9 mouse cellular contexts compared by ENCODE assay signal in the genomic region with DNA sequence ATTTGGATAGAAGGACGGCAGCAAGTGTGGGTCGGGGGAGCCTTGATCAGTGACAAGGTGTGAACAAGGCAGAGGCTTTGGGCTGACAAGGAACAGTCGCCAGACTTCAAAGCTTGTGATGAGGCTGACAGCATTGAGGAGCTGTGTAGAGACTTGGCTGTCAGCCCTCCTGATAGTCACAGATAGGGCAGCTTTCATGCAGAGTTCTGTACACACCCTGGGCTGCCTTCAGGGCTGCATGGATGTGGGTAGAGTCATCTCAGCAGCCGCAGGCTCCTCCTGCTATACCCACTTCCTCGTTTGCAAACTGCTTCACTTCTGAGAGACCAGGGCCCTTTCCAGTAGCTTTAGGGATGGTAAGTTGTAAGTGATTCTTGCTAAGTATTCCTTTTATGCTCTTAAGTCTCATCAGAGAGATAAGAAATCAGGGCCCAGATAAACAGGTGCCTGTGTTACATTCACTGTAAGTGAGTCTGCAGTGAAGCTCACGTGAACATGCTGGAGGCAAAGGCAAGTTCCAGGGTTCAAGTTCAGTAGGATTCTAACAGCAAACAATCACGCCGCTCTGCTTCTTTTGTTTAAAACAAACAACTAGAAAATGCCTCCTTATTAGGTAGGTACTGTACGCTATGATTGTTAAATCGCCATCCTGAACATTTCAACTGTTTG. TPM values are rescaled to one million over a fixed set of nuclear protein-coding genes. Genes with fewer than 3 reads are reported as not detected.
DNase-seq lines count a peak whose midpoint lies in the region; TF ChIP-seq lines count a peak whose summit lies in the region.
"Had no signal": no experiment of that assay in that cellular context is flagged by ENCODE, and none has a peak within 500 bp of the region (broad histone marks: within the 10 kb centered on the region; RNA-seq: fewer than 3 reads in every experiment).

No protein-coding gene starts in this region.

- TF ChIP-seq RAD21 in MEL (IDR thresholded peaks at IDR 0.05; ENCODE audit: low read depth, low read length) = no peak

- peak; percentile 75 for DNase-seq in A20 (ENCODE audit: low read depth, low spot score)
- peak; percentile 96 for DNase-seq in MEL (ENCODE audit: low read depth, low spot score)
- peak; percentile 86 for DNase-seq in induced T-regulatory cell, adult 2 months (ENCODE audit: low read depth)
- DNase-seq in ovary, postnatal 36 days (ENCODE audit: low spot score) = no peak
- DNase-seq in cerebellum, postnatal 10 days = no peak
- no peak for DNase-seq in kidney, adult 8-10 months
- no peak for DNase-seq in urinary bladder, postnatal 4 days (ENCODE audit: low spot score in 2 of 2)

- no peak overlapping the region for H3ac ChIP-seq in myocyte (ENCODE audit: control insufficient read depth, insufficient read length)

- H3K4me1 ChIP-seq in MEL (ENCODE audit: control insufficient read depth in 1 of 2, insufficient read depth in 2 of 2, low read length in 2 of 2) = peaks cover 21 to 33% of the 10 kb centered on the region in 2 experiments

- H3K4me3 ChIP-seq in MEL (ENCODE audit: control insufficient read depth in 1 of 2, insufficient read depth in 1 of 2, low read depth in 2 of 2, low read length in 2 of 2) (no peak overlapping the region; a peak in 1 of 4 replicates), myocyte (no peak overlapping the region)
- H3K4me3 ChIP-seq: limb, embryonic 12.5 days had no signal

- H3K36me3 ChIP-seq in MEL (ENCODE audit: control insufficient read depth in 1 of 2, insufficient read depth in 2 of 2, low read length in 2 of 2) (peaks cover 0 to 28% of the 10 kb centered on the region in 2 experiments; a peak in 2 of 4 replicates), myocyte (ENCODE audit: control insufficient read depth, insufficient read depth) (no peaks in the 10 kb centered on the region)
- H3K36me3 ChIP-seq: limb, embryonic 12.5 days had no signal

- no peak for TF ChIP-seq CTCF in MEL (IDR thresholded peaks at IDR 0.05 in 2 of 3, conservative IDR thresholded peaks at IDR 0.05 in 1 of 3; ENCODE audit: control insufficient read depth in 1 of 3, insufficient read depth in 1 of 3, low read depth in 2 of 3, low read length in 3 of 3, poor library complexity in 1 of 3, severe bottlenecking in 1 of 3)

- no peak for TF ChIP-seq POLR2A in MEL (IDR thresholded peaks at IDR 0.05; ENCODE audit: control insufficient read depth in 1 of 2, insufficient read depth in 1 of 2, low read depth in 1 of 2, low read length in 2 of 2, poor library complexity in 1 of 2)
- no peak for TF ChIP-seq POLR2A in myocyte (IDR thresholded peaks at IDR 0.05; ENCODE audit: insufficient read length, low read depth)

- peak overlapping the region; percentile 33 for H3K9ac ChIP-seq in MEL (ENCODE audit: control insufficient read depth, low read depth, low read length, poor library complexity, severe bottlenecking)
- H3K9ac ChIP-seq: limb, embryonic 12.5 days had no signal

- no peaks in the 10 kb centered on the region for H3K9me3 ChIP-seq in MEL (replicated peaks; ENCODE audit: insufficient read depth, low read length)
- H3K9me3 ChIP-seq: limb, embryonic 12.5 days had no signal

- H3K4me2 ChIP-seq in myocyte (ENCODE audit: low read depth) = peak overlapping the region; percentile 40
- H3K4me2 ChIP-seq: limb, embryonic 12.5 days had no signal

- H3K79me2 ChIP-seq in MEL (ENCODE audit: control insufficient read depth, insufficient read depth, low read length, poor library complexity) (no peaks in the 10 kb centered on the region), myocyte (ENCODE audit: control insufficient read depth, insufficient read depth) (no peaks in the 10 kb centered on the region)

- peak; percentile 73 to 83 for TF ChIP-seq EP300 in MEL (IDR thresholded peaks at IDR 0.05; ENCODE audit: low read depth in 1 of 2, low read length in 2 of 2)

- H3K27me3 ChIP-seq in MEL (ENCODE audit: control insufficient read depth in 1 of 2, insufficient read depth in 2 of 2, low read length in 2 of 2) = no peaks in the 10 kb centered on the region
- H3K27me3 ChIP-seq in myocyte (ENCODE audit: control insufficient read depth, insufficient read depth, insufficient read length) = no peaks in the 10 kb centered on the region
- H3K27me3 ChIP-seq: limb, embryonic 12.5 days had no signal

- H3K27ac ChIP-seq in MEL (ENCODE audit: control insufficient read depth, low read depth, low read length) = peak overlapping the region; percentile 67
- H3K27ac ChIP-seq: limb, embryonic 12.5 days had no signal

TF ChIP-seq in MEL, 35 proteins besides CTCF, POLR2A, EP300 and RAD21 (continues in another document):
- TF ChIP-seq RCOR1 (IDR thresholded peaks at IDR 0.05; ENCODE audit: low read depth, low read length) (peak; percentile 74), USF2 (IDR thresholded peaks at IDR 0.05; ENCODE audit: borderline replicate concordance in 1 of 2, insufficient read depth in 1 of 2, low read depth in 1 of 2, low read length in 2 of 2) (0 out of 4 replicates have a peak, but pooled peaks of 1 of the 2 experiments have one; percentile 22), NELFE (IDR thresholded peaks at IDR 0.05; ENCODE audit: low read depth, low read length) (0 out of 2 replicates have a peak, but pooled peaks have one; percentile 24), MYC (IDR thresholded peaks at IDR 0.05; ENCODE audit: low read depth, low read length) (peak; percentile 68), TAL1 (IDR thresholded peaks at IDR 0.05; ENCODE audit: low read length) (peak; percentile 70), USF1 (IDR thresholded peaks at IDR 0.05; ENCODE audit: low read depth, low read length) (peak; percentile 48; the same call in 1 of the 2 replicates), MAFK (IDR thresholded peaks at IDR 0.05; ENCODE audit: borderline replicate concordance, low read depth, low read length) (no peak), NRF1 (IDR thresholded peaks at IDR 0.05; ENCODE audit: insufficient read depth, low read depth, low read length, poor library complexity, severe bottlenecking) (no peak), TCF12 (IDR thresholded peaks at IDR 0.05; ENCODE audit: low read depth, low read length) (peak; percentile 63), TBP (IDR thresholded peaks at IDR 0.05; ENCODE audit: low read depth, low read length) (peak; percentile 53; the same call in 1 of the 2 replicates), SIN3A (IDR thresholded peaks at IDR 0.05; ENCODE audit: low read length) (peak; percentile 87), MAZ (IDR thresholded peaks at IDR 0.05; ENCODE audit: low read depth, low read length) (peak; percentile 29; the same call in 1 of the 2 replicates), ZC3H11A (IDR thresholded peaks at IDR 0.05; ENCODE audit: low read depth, low read length) (no peak), MXI1 (IDR thresholded peaks at IDR 0.05; ENCODE audit: low read depth, low read length) (no peak; the same call in none of the 2 replicates), CHD1 (IDR thresholded peaks at IDR 0.05; ENCODE audit: low read depth, low read length) (no peak), ZNF384 (IDR thresholded peaks at IDR 0.05; ENCODE audit: low read depth, low read length) (no peak), POLR2AphosphoS5 (IDR thresholded peaks at IDR 0.05; ENCODE audit: borderline replicate concordance, low read depth, low read length) (no peak)

TF ChIP-seq in myocyte, 11 proteins besides CTCF, POLR2A, EP300 and RAD21:
- no peak for TF ChIP-seq POLR2AphosphoS2 (IDR thresholded peaks at IDR 0.05; ENCODE audit: insufficient read length, low read depth)
- no peak for TF ChIP-seq MAX (IDR thresholded peaks at IDR 0.05; ENCODE audit: low read depth)
- no peak for TF ChIP-seq USF1 (IDR thresholded peaks at IDR 0.05; ENCODE audit: low read depth)
- no peak for TF ChIP-seq MYOD1 (IDR thresholded peaks at IDR 0.05; ENCODE audit: control insufficient read depth in 1 of 3, insufficient read length in 2 of 3, low read depth in 2 of 3)
- TF ChIP-seq TCF12 (IDR thresholded peaks at IDR 0.05; ENCODE audit: insufficient read depth, poor library complexity, severe bottlenecking) = no peak
- TF ChIP-seq TCF3 (IDR thresholded peaks at IDR 0.05; ENCODE audit: insufficient read length, low read depth) = no peak
- TF ChIP-seq MYOG (IDR thresholded peaks at IDR 0.05; ENCODE audit: control insufficient read depth in 1 of 3, insufficient read depth in 1 of 3, insufficient read length in 2 of 3, low read depth in 2 of 3) = no peak
- no peak for TF ChIP-seq SRF (IDR thresholded peaks at IDR 0.05; ENCODE audit: control insufficient read depth, insufficient read length, low read depth)
- TF ChIP-seq CEBPB (IDR thresholded peaks at IDR 0.05; ENCODE audit: insufficient read depth, poor library complexity, severe bottlenecking) = no peak
- no peak for TF ChIP-seq E2F4 (IDR thresholded peaks at IDR 0.05; ENCODE audit: insufficient read depth)
- no peak for TF ChIP-seq REST (IDR thresholded peaks at IDR 0.05; ENCODE audit: insufficient read depth, insufficient read length)

RNA-seq across cellular contexts. Expression of a gene that starts 14.2 kb away (rescaled TPM):
- total RNA-seq in MEL (2012; rRNA removed) = 32.3 and 39.7 TPM in 2 replicates
- polyA plus RNA-seq in MEL (2012; ENCODE audit: insufficient read depth in 1 of 2, insufficient read length in 2 of 2, low read depth in 1 of 2, low replicate concordance in 2 of 2, missing spikeins in 1 of 2) (10 to 100 TPM in 1 of 2 experiments, not detected in 1; 64.5 TPM), myocyte (2012; fragmentation: generic; extraction: Trizol) (25.2 TPM)

RNA-seq across cellular contexts. Expression of a gene that starts 55.3 kb away (rescaled TPM):
- 0.36 and 0.42 TPM in 2 replicates for total RNA-seq in MEL (2012; rRNA removed)
- polyA plus RNA-seq in MEL (2012; ENCODE audit: insufficient read depth in 1 of 2, insufficient read length in 2 of 2, low read depth in 1 of 2, low replicate concordance in 2 of 2, missing spikeins in 1 of 2) (under 1 TPM in 1 of 2 experiments, not detected in 1; 0.65 TPM), myocyte (2012; fragmentation: generic; extraction: Trizol) (not detected)
- polyA plus RNA-seq: limb, embryonic 12.5 days had no signal

RNA-seq across cellular contexts. Expression of a gene that starts 55.3 kb away (rescaled TPM):
- total RNA-seq in MEL (2012; rRNA removed) = 0.27 and 0.39 TPM in 2 replicates
- under 1 TPM in 1 of 2 experiments, not detected in 1; 0.36 TPM for polyA plus RNA-seq in MEL (2012; ENCODE audit: insufficient read depth in 1 of 2, insufficient read length in 2 of 2, low read depth in 1 of 2, low replicate concordance in 2 of 2, missing spikeins in 1 of 2)
- polyA plus RNA-seq in myocyte (2012; fragmentation: generic; extraction: Trizol) = 0.48 TPM

Comparison
In these comparisons a context has a peak if more than half of its experiments do, and no peak if none do; other contexts are left out.
1. DNase-seq: peak in A20 (single experiment), MEL (single experiment) and induced T-regulatory cell, adult 2 months (single experiment); none in ovary, postnatal 36 days (single experiment), cerebellum, postnatal 10 days (0 of 2), kidney, adult 8-10 months (0 of 2) and urinary bladder, postnatal 4 days (0 of 2).